Mouse (Mus musculus) forebrain, embryonic 16.5 days (tissue): Measurements from ENCODE around the gene Gm8068. TPM values are rescaled to one million over a fixed set of nuclear protein-coding genes. Genes with fewer than 3 reads are reported as not detected.
"Not testable (repeated sequence)": the region's sequence is repeated elsewhere in the genome, so short reads cannot be mapped to it uniquely, and the experiment has no call there.

Experiments used
- ATAC-seq: fragments of 200-750 bp; cut with Nextera tagmentation; 2 replicates; pipeline ENCODE4 v1.8.0; 2017; ENCODE audit warnings: mild to moderate bottlenecking, moderate library complexity
- H3K27ac ChIP-seq: fragments of 300-500 bp; sonication (generic); 2 replicates; pipeline ENCODE4 v1.5.1; 2014; ENCODE audit warnings: low read length, control low read depth
- H3K27me3 ChIP-seq: fragments of 300-500 bp; sonication (generic); replicated peaks from 2 replicates; pipeline ENCODE4 v1.6.1; 2014; ENCODE audit warnings: low read length; ENCODE audit not compliant: control insufficient read depth, insufficient read depth
- H3K36me3 ChIP-seq: fragments of 300-500 bp; sonication (generic); 2 replicates; pipeline ENCODE4 v1.6.1; 2014; ENCODE audit not compliant: control insufficient read depth, insufficient read depth
- H3K4me1 ChIP-seq: fragments of 300-500 bp; sonication (generic); replicated peaks from 2 replicates; pipeline ENCODE4 v1.6.1; 2014; ENCODE audit warnings: low read length; ENCODE audit not compliant: control insufficient read depth, insufficient read depth
- H3K4me2 ChIP-seq: fragments of 300-500 bp; sonication (generic); 2 replicates; pipeline ENCODE4 v1.6.1; 2014; ENCODE audit warnings: mild to moderate bottlenecking, low read length, control low read depth
- H3K4me3 ChIP-seq: fragments of 300-500 bp; sonication (generic); replicated peaks from 2 replicates; pipeline ENCODE4 v1.5.1; 2014; ENCODE audit warnings: mild to moderate bottlenecking, low read length, control low read depth
- H3K9ac ChIP-seq: fragments of 300-500 bp; sonication (generic); replicated peaks from 2 replicates; pipeline ENCODE4 v1.6.1; 2014; ENCODE audit warnings: low read depth, low read length, control low read depth
- H3K9me3 ChIP-seq: fragments of 300-500 bp; sonication (generic); 2 replicates; pipeline ENCODE4 v1.6.1; 2016; ENCODE audit warnings: low read length; ENCODE audit not compliant: control insufficient read depth
- WGBS: fragments of 180-500 bp; shearing (Covaris S2); extraction: QIAGEN DNeasy Blood & Tissue Kit; methylation state at CpG from one replicate; pipeline ENCODE4 v1.1.7; 2014; 5-methylcytosine and 5-hydroxymethylcytosine counted together
- polyA plus RNA-seq: library from polyadenylated mRNA; unstranded; fragments of >200 nt; fragmentation: Nextera tagmentation; extraction: Ambion mirVana; gene quantifications from 2 replicates; pipeline ENCODE4 v1.2.1, GENCODE M21; 2015

Gene Gm8068
- polyA plus RNA-seq = not detected in 2 replicates

DNA sequence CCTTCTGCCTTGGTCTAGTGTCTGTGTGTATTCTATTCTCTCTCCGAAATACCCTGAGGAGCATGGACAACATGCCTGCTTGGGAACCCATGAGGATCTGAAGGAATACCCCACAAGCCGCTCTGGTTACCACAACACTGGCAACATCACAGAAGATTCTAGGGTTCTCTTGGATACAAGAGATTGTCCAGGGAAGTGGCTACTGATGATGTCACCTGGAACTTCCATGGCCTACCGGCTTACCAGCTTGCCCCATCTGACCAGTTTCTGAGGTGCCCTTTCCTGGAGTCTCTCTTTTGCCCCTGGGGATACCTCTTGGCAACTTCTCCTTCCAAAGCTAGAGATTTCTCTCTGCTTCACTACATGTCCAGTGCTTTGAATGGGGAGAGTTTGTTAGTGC lies at the start of gene Gm8068:
TSS of gene Gm8068 (minus strand) at position 101 of the 400 bp plus-strand sequence.
- H3K4me1 ChIP-seq, H3K4me3 ChIP-seq, H3K36me3 ChIP-seq, H3K4me2 ChIP-seq, H3K27ac ChIP-seq, H3K27me3 ChIP-seq, H3K9me3 ChIP-seq, H3K9ac ChIP-seq, ATAC-seq: not testable (repeated sequence)
- WGBS = no CpG with 5 or more reads among the region's 3 CpGs

DNA sequence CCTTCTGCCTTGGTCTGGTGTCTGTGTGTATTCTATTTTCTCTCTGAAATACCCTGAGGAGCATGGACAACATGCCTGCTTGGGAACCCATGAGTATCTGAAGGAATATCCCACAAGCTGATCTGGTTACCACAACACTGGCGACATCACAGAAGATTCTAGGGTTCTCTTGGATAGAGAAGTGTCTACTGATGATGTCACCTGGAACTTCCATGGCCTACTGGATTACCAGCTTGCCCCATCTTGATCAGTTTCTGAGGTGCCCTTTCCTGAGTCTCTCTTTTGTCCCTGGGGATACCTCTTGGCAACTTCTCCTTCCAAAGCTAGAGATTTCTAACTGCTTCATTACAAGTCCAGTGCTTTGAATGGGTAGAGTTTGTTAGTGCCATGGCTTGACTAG lies 48.8 kb upstream of the Gm8068 start, which contains the start of gene Gm7929:
TSS of gene Gm7929 (minus strand) at position 101 of the 400 bp plus-strand sequence.
- WGBS = 100% methylated on average over 1 of the region's 1 CpGs
- ATAC-seq, H3K27me3 ChIP-seq, H3K4me2 ChIP-seq, H3K4me3 ChIP-seq, H3K9ac ChIP-seq, H3K4me1 ChIP-seq, H3K9me3 ChIP-seq, H3K36me3 ChIP-seq, H3K27ac ChIP-seq: not testable (repeated sequence)

DNA sequence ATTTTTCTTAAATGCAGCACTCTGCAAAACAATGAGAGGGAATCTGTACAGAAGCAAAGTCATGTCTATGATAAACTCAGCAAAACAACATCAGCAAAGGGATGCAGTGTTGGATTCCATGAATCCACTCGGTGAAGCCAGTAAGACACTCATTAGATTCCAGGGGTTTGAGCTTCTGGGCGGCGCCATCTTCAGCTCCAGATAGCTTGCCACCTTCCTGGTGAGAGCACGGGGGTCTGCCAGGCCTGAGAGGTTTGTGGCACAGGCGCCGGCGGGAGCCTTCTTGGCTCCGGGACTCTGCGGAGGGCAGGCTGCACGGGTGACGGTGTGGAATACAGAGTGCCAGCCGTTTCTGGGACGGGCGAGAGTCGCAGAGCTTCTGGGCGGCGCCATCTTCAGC lies 21.8 kb upstream of the Gm8068 start:
- not testable (repeated sequence) for H3K4me2 ChIP-seq, H3K9me3 ChIP-seq, H3K4me1 ChIP-seq, H3K27me3 ChIP-seq, H3K9ac ChIP-seq, H3K36me3 ChIP-seq, H3K27ac ChIP-seq, H3K4me3 ChIP-seq, ATAC-seq
- 74% methylated on average over 17 of the region's 17 CpGs for WGBS

DNA sequence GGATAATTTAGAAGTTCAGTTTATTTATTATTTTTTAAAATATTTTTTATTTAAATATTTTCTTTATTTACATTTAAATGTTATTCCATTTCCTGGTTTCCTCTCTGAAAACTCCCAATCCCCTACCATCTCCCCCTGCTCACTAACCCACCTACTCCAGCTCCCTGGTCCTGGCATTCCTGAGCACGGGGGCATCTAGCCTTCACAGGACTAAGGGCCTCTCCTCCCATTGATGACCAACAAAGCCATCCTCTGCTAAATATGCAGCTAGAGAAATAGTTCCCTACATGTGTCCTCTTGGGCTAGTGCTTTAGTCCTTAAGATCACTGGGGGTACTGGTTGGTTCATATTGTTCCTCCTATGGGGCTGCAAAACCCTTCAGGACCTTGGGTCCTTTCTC lies 15.5 kb upstream of the Gm8068 start:
- H3K4me3 ChIP-seq, H3K9ac ChIP-seq, H3K27ac ChIP-seq, H3K27me3 ChIP-seq, H3K36me3 ChIP-seq, H3K9me3 ChIP-seq, H3K4me2 ChIP-seq, ATAC-seq, H3K4me1 ChIP-seq: not testable (repeated sequence)
- 90% methylated on average over 1 of the region's 1 CpGs for whole genome bisulfite sequencing

DNA sequence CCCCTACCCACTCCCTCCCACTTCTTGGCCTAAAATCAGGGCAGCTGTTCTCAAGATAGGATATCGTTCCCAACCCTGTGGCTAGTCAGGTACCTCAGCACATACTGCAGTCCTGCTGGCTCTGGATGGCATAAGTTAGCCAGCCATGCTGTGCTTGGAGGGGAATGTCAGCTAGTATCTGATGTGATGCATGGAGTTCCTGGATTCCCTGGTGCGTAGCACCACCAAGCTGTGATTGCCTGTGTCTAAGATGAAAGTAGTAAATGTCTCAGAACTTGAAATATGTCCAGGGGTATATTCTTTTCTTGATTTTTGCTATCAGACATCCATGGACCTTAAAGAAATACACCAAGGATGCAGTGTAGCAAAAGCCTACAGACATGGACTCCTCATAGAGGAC lies 53.5 kb downstream of the Gm8068 start:
- 97% methylated on average over 2 of the region's 2 CpGs for WGBS
- not testable (repeated sequence) for H3K9ac ChIP-seq, H3K4me1 ChIP-seq, H3K4me2 ChIP-seq, H3K27me3 ChIP-seq, H3K9me3 ChIP-seq, H3K27ac ChIP-seq, ATAC-seq, H3K36me3 ChIP-seq, H3K4me3 ChIP-seq

Other genes starting within 250 kb of the Gm8068 start
- gene Gm7954, start 248.4 kb downstream of the Gm8068 start, polyA plus RNA-seq = not detected in 2 replicates
- not detected in 2 replicates for gene Gm3486, start 212.4 kb downstream of the Gm8068 start, polyA plus RNA-seq
- not detected in 2 replicates for gene Gm7970, start 146.3 kb downstream of the Gm8068 start, polyA plus RNA-seq
- not detected in 2 replicates for gene 1700049E17Rik2, start 128.7 kb downstream of the Gm8068 start, polyA plus RNA-seq
- gene Gm3072, start 77.3 kb downstream of the Gm8068 start, polyA plus RNA-seq = not detected in 2 replicates
- gene Gm3676, start 55.4 kb downstream of the Gm8068 start, polyA plus RNA-seq = not detected in 2 replicates
- gene Gm7929, start 48.7 kb upstream of the Gm8068 start, polyA plus RNA-seq = not detected in 2 replicates
- gene Gm47189, start 70.6 kb upstream of the Gm8068 start, polyA plus RNA-seq = not detected in 2 replicates
- not detected in 2 replicates for gene Gm7980, start 205.4 kb upstream of the Gm8068 start, polyA plus RNA-seq
- not detected in 2 replicates for gene 1700049E17Rik1, start 223.1 kb upstream of the Gm8068 start, polyA plus RNA-seq
- not detected in 2 replicates for gene 1700024B05Rik, start 242.1 kb upstream of the Gm8068 start, polyA plus RNA-seq